Mouse (Mus musculus) neural tube, embryonic 13.5 days (tissue): ENCODE data around the gene Ankfn1. TPM values are rescaled to one million over a fixed set of nuclear protein-coding genes. Genes with fewer than 3 reads are reported as not detected.

Experiments used
- polyA plus RNA-seq: library from polyadenylated mRNA; unstranded; fragments of >200 nt; fragmentation: Nextera tagmentation; extraction: Ambion mirVana; gene quantifications from 2 replicates; pipeline ENCODE4 v1.2.1, GENCODE M21; 2015

The Ankfn1 gene
- polyA plus RNA-seq, 1 experiment from 2014 or later, result 1.9 TPM

Other genes starting within 250 kb of the Ankfn1 start
- gene Pctp, start 225.2 kb upstream of the Ankfn1 start, polyA plus RNA-seq, result 2.7 and 3.5 TPM in 2 replicates